Comparison of ENCODE assay signal across 26 mouse cellular contexts in genomic region chr10:82959316-82959715, GRCm38 (mm10). TPM values are rescaled to one million over a fixed set of nuclear protein-coding genes. Genes with fewer than 3 reads are reported as not detected.
DNase-seq lines count a peak whose midpoint lies in the region; ATAC-seq and TF ChIP-seq lines count a peak whose summit lies in the region.
"Had no signal": no experiment of that assay in that cellular context is flagged by ENCODE, and none has a peak within 500 bp of the region (broad histone marks: within the 10 kb centered on the region; RNA-seq: fewer than 3 reads in every experiment).

No protein-coding gene starts in this region.

- no peak for TF ChIP-seq CTCF in embryonic fibroblast, embryonic 13.5 days (IDR thresholded peaks at IDR 0.05; ENCODE audit: borderline replicate concordance, insufficient read depth, low read length)

- no peak overlapping the region for H3K4me2 ChIP-seq in hindbrain, embryonic 11.5 days (replicated peaks; ENCODE audit: low read depth, low read length)
- no peak overlapping the region for H3K4me2 ChIP-seq in intestine, embryonic 16.5 days (ENCODE audit: low read depth, low read length)
- H3K4me2 ChIP-seq: embryonic facial prominence, embryonic 13.5 days; heart, embryonic 11.5 days; hindbrain, embryonic 13.5 days; intestine, embryonic 15.5 days had no signal

- H3K36me3 ChIP-seq in hindbrain, embryonic 11.5 days (ENCODE audit: control insufficient read depth, insufficient read depth, low read length), result no peaks in the 10 kb centered on the region
- H3K36me3 ChIP-seq in intestine, embryonic 16.5 days (ENCODE audit: control insufficient read depth, insufficient read depth, low read length), result no peaks in the 10 kb centered on the region
- H3K36me3 ChIP-seq: embryonic facial prominence, embryonic 10.5 days; embryonic facial prominence, embryonic 13.5 days; hindbrain, embryonic 13.5 days; intestine, embryonic 15.5 days had no signal

- TF ChIP-seq POLR2A in embryonic fibroblast, embryonic 13.5 days (IDR thresholded peaks at IDR 0.05; ENCODE audit: low read depth, low read length), result no peak

- peaks cover 4% of the 10 kb centered on the region for H3K4me1 ChIP-seq in embryonic fibroblast, embryonic 13.5 days (ENCODE audit: control insufficient read depth, insufficient read depth, low read length)
- H3K4me1 ChIP-seq in hindbrain, embryonic 11.5 days (replicated peaks; ENCODE audit: control insufficient read depth, insufficient read depth, low read length), result no peaks in the 10 kb centered on the region
- H3K4me1 ChIP-seq in intestine, embryonic 16.5 days (ENCODE audit: control insufficient read depth, insufficient read depth, low read length), result no peaks in the 10 kb centered on the region
- H3K4me1 ChIP-seq: embryonic facial prominence, embryonic 10.5 days; embryonic facial prominence, embryonic 13.5 days; hindbrain, embryonic 13.5 days; intestine, embryonic 15.5 days had no signal

- H3K4me3 ChIP-seq in embryonic fibroblast, embryonic 13.5 days (ENCODE audit: insufficient read depth, low read length), result no peak overlapping the region
- H3K4me3 ChIP-seq in hindbrain, embryonic 11.5 days (ENCODE audit: low read depth, low read length), result no peak overlapping the region
- no peak overlapping the region for H3K4me3 ChIP-seq in intestine, embryonic 16.5 days (ENCODE audit: low read length)
- H3K4me3 ChIP-seq: embryonic facial prominence, embryonic 10.5 days; embryonic facial prominence, embryonic 13.5 days; gastrocnemius, adult 2 months; hindbrain, embryonic 13.5 days; intestine, embryonic 15.5 days had no signal

- H3K27me3 ChIP-seq in hindbrain, embryonic 11.5 days (ENCODE audit: control insufficient read depth, insufficient read depth, low read length), result no peaks in the 10 kb centered on the region
- no peaks in the 10 kb centered on the region for H3K27me3 ChIP-seq in intestine, embryonic 16.5 days (replicated peaks; ENCODE audit: control insufficient read depth, insufficient read depth, low read length)
- H3K27me3 ChIP-seq: embryonic facial prominence, embryonic 13.5 days; hindbrain, embryonic 13.5 days; intestine, embryonic 15.5 days had no signal

- H3K27ac ChIP-seq in embryonic fibroblast, embryonic 13.5 days (ENCODE audit: insufficient read depth, low read length), result peak overlapping the region; percentile 71; the same call in 1 of the 2 replicates
- no peak overlapping the region for H3K27ac ChIP-seq in hindbrain, embryonic 11.5 days (ENCODE audit: low read depth, low read length)
- H3K27ac ChIP-seq in intestine, embryonic 16.5 days (ENCODE audit: low read length), result no peak overlapping the region
- H3K27ac ChIP-seq: embryonic facial prominence, embryonic 10.5 days; embryonic facial prominence, embryonic 13.5 days; gastrocnemius, adult 2 months; hindbrain, embryonic 13.5 days; intestine, embryonic 15.5 days had no signal

- no peak for ATAC-seq in hindbrain, embryonic 11.5 days (ENCODE audit: low FRiP score)
- no peak for ATAC-seq in intestine, embryonic 16.5 days
- ATAC-seq: activated CD4-positive, CD25-positive, alpha-beta regulatory T cell, adult 4 months; forebrain, embryonic 14.5 days; forebrain, postnatal 0 days; hindbrain, embryonic 16.5 days; intestine, embryonic 15.5 days had no signal

- H3K9ac ChIP-seq in hindbrain, embryonic 11.5 days (ENCODE audit: low read depth, low read length), result no peak overlapping the region
- H3K9ac ChIP-seq in intestine, embryonic 16.5 days (ENCODE audit: low read depth, low read length), result no peak overlapping the region
- H3K9ac ChIP-seq: embryonic facial prominence, embryonic 13.5 days; forebrain, postnatal 0 days; hindbrain, embryonic 13.5 days; intestine, embryonic 15.5 days had no signal

- DNase-seq in adrenal gland, adult 8-10 months, result peak; percentile 65
- no peak for DNase-seq in adrenal gland, postnatal 4 days (ENCODE audit: low spot score in 2 of 2)
- DNase-seq in adipocyte (ENCODE audit: low spot score) (peak; percentile 87), liver (no peak)
- DNase-seq in adrenal gland, postnatal 14 days, result peak; percentile 72
- no peak for DNase-seq in hindbrain, embryonic 11.5 days (ENCODE audit: low spot score)
- DNase-seq: cerebellum, adult 11 months; cerebellum, adult 2 months; cerebellum, adult 9-11 months; cerebellum, postnatal 36 days; embryo, embryonic 11 days; forebrain, postnatal 0 days; gastrocnemius, adult 2 months; gastrocnemius, postnatal 14 days; heart, adult 11 months; kidney, adult 18-20 months had no signal

- no peaks in the 10 kb centered on the region for H3K9me3 ChIP-seq in hindbrain, embryonic 11.5 days (ENCODE audit: control insufficient read depth, low read length)
- peaks cover 2% of the 10 kb centered on the region; the same call in 1 of the 2 replicates for H3K9me3 ChIP-seq in intestine, embryonic 16.5 days (ENCODE audit: control insufficient read depth, low read length)
- H3K9me3 ChIP-seq: intestine, embryonic 15.5 days had no signal

RNA-seq across cellular contexts. Expression of gene Chst11, which starts 26.0 kb away (rescaled TPM):
- total RNA-seq in adrenal gland, adult 8-10 months (2022), result 10 to 100 TPM; 42.6 to 79.6 (median 61.1) TPM
- 10 to 100 TPM; 27.7 to 33.0 TPM for total RNA-seq in adrenal gland, postnatal 4 days (2021)
- total RNA-seq in adrenal gland, postnatal 14 days (2021), result 31.8 and 33.6 TPM in 2 replicates
- polyA plus RNA-seq in embryonic fibroblast, embryonic 13.5 days (2011; ENCODE audit: insufficient read length, low read depth, missing spikeins), result 12.9 and 20.7 TPM in 2 replicates
- polyA plus RNA-seq in hindbrain, embryonic 11.5 days (2014; fragmentation: Nextera tagmentation; extraction: Ambion mirVana), result 2.2 and 2.3 TPM in 2 replicates
- 0.80 and 0.88 TPM in 2 replicates for polyA plus RNA-seq in intestine, embryonic 16.5 days (2015; fragmentation: Nextera tagmentation; extraction: Ambion mirVana)

Comparison
In these comparisons a context has a peak if more than half of its experiments do, and no peak if none do; other contexts are left out.
1. DNase-seq: peak in adrenal gland, adult 8-10 months (single experiment), adipocyte (single experiment) and adrenal gland, postnatal 14 days (single experiment); none in adrenal gland, postnatal 4 days (0 of 2), hindbrain, embryonic 11.5 days (single experiment) and liver (single experiment).